Mouse (Mus musculus) neural tube, embryonic 11.5 days (tissue): Measurements from ENCODE around the gene Fam78b. TPM values are rescaled to one million over a fixed set of nuclear protein-coding genes. Genes with fewer than 3 reads are reported as not detected.

Experiments
- ATAC-seq: fragments of 200-750 bp; cut with Nextera tagmentation; 2 replicates; pipeline ENCODE4 v1.8.0; 2017; ENCODE audit warnings: moderate number of reproducible peaks, mild to moderate bottlenecking, moderate TSS enrichment, moderate library complexity; ENCODE audit not compliant: insufficient read depth, low FRiP score, low TSS enrichment
- DNase-seq: peaks from one replicate; pipeline ENCODE4 v3.0.0-alpha.2; 2015; ENCODE audit warnings: low spot score
- H3K27ac ChIP-seq: fragments of 300-500 bp; sonication (generic); 2 replicates; pipeline ENCODE4 v1.5.1; 2014; ENCODE audit warnings: low read depth, mild to moderate bottlenecking, low read length
- H3K27me3 ChIP-seq: fragments of 300-500 bp; sonication (generic); 2 replicates; pipeline ENCODE4 v1.6.1; 2014; ENCODE audit warnings: mild to moderate bottlenecking, low read length, mixed read lengths; ENCODE audit not compliant: control insufficient read depth, insufficient read depth
- H3K36me3 ChIP-seq: fragments of 300-500 bp; sonication (generic); 2 replicates; pipeline ENCODE4 v1.6.1; 2014; ENCODE audit warnings: mild to moderate bottlenecking, low read length, moderate library complexity, mixed read lengths; ENCODE audit not compliant: control insufficient read depth, insufficient read depth
- H3K4me1 ChIP-seq: fragments of 300-500 bp; sonication (generic); 2 replicates; pipeline ENCODE4 v1.6.1; 2014; ENCODE audit warnings: low read length, mixed read lengths; ENCODE audit not compliant: control insufficient read depth, insufficient read depth
- H3K4me2 ChIP-seq: fragments of 300-500 bp; sonication (generic); 2 replicates; pipeline ENCODE4 v1.6.1; 2014; ENCODE audit warnings: low read depth, mild to moderate bottlenecking, moderate library complexity
- H3K4me3 ChIP-seq: fragments of 300-500 bp; sonication (generic); 2 replicates; pipeline ENCODE4 v1.5.1; 2014; ENCODE audit warnings: low read depth, low read length
- H3K9ac ChIP-seq: fragments of 300-500 bp; sonication (generic); 2 replicates; pipeline ENCODE4 v1.6.1; 2014; ENCODE audit warnings: mild to moderate bottlenecking, low read length
- H3K9me3 ChIP-seq: fragments of 300-500 bp; sonication (generic); 2 replicates; pipeline ENCODE4 v1.6.1; 2016; ENCODE audit warnings: low read length; ENCODE audit not compliant: control insufficient read depth
- WGBS: fragments of 180-500 bp; shearing (Covaris S2); extraction: QIAGEN DNeasy Blood & Tissue Kit; methylation state at CpG from one replicate; pipeline ENCODE4 v1.1.7; 2014; 5-methylcytosine and 5-hydroxymethylcytosine counted together
- polyA plus RNA-seq: library from polyadenylated mRNA; unstranded; fragments of >200 nt; fragmentation: Nextera tagmentation; extraction: Ambion mirVana; gene quantifications from 2 replicates; pipeline ENCODE4 v1.2.1, GENCODE M21; 2014

Fam78b gene
- polyA plus RNA-seq, 1 experiment from 2014 or later: 14.5 TPM

- H3K4me1 ChIP-seq: no peaks in the 10 kb centered on the region
- peak overlapping the region; percentile 80 for H3K4me3 ChIP-seq
- under 1% methylated on average over 30 of the region's 30 CpGs for WGBS
- H3K9me3 ChIP-seq: no peaks in the 10 kb centered on the region
- DNase-seq (no peak), ATAC-seq (peak; percentile 26)
- peak overlapping the region; percentile 92 for H3K4me2 ChIP-seq
- H3K27ac ChIP-seq: peak overlapping the region; percentile 82
- H3K9ac ChIP-seq: peak overlapping the region; percentile 83
- H3K27me3 ChIP-seq: 0 out of 2 replicates have a peak, but pooled peaks cover 4% of the 10 kb centered on the region
- H3K36me3 ChIP-seq: no peaks in the 10 kb centered on the region
Observed at GRCm38 (mm10) chr1:167001844-167002485, 748 bp downstream of the Fam78b start.

- Histone ChIP-seq H3K27me3 (0 out of 2 replicates have a peak, but pooled peaks cover 4% of the 10 kb centered on the region), H3K9ac (peak overlapping the region; percentile 83), H3K4me1 (no peaks in the 10 kb centered on the region), H3K9me3 (no peaks in the 10 kb centered on the region), H3K36me3 (no peaks in the 10 kb centered on the region), H3K4me2 (peak overlapping the region; percentile 92), H3K4me3 (peak overlapping the region; percentile 80), H3K27ac (peak overlapping the region; percentile 82; the same call in 1 of the 2 replicates)
- WGBS: under 1% methylated on average over 19 of the region's 19 CpGs
- no peak for ATAC-seq
- peak; percentile 80 for DNase-seq
Observed at GRCm38 (mm10) chr1:167002486-167002850, 1.3 kb downstream of the Fam78b start.

GRCm38 (mm10) chr1:167004621-167005020, 3.4 kb downstream of the Fam78b start:
- DNase-seq: no peak
- H3K27ac ChIP-seq: no peak overlapping the region
- H3K27me3 ChIP-seq: 0 out of 2 replicates have a peak, but pooled peaks cover 4% of the 10 kb centered on the region
- no peak for ATAC-seq
- H3K4me3 ChIP-seq: no peak overlapping the region
- 74% methylated on average over 2 of the region's 2 CpGs for WGBS
- no peaks in the 10 kb centered on the region for H3K4me1 ChIP-seq
- H3K9me3 ChIP-seq: no peaks in the 10 kb centered on the region
- no peak overlapping the region for H3K9ac ChIP-seq
- no peak overlapping the region for H3K4me2 ChIP-seq
- H3K36me3 ChIP-seq: no peaks in the 10 kb centered on the region

- WGBS: 88% methylated on average over 6 of the region's 6 CpGs
- no peak overlapping the region for H3K27ac ChIP-seq
- no peak for ATAC-seq
Observed at GRCm38 (mm10) chr1:167007341-167007740, 6.1 kb downstream of the Fam78b start.

GRCm38 (mm10) chr1:167010190-167010589, 9.0 kb downstream of the Fam78b start:
- Histone ChIP-seq H3K4me1 (peaks cover 9% of the 10 kb centered on the region), H3K36me3 (no peaks in the 10 kb centered on the region), H3K4me2 (no peak overlapping the region), H3K27ac (no peak overlapping the region), H3K9ac (no peak overlapping the region), H3K4me3 (no peak overlapping the region), H3K27me3 (no peaks in the 10 kb centered on the region), H3K9me3 (no peaks in the 10 kb centered on the region)
- ATAC-seq: no peak
- WGBS: 88% methylated on average over 9 of the region's 9 CpGs
- no peak for DNase-seq

More at GRCm38 (mm10) chr1:167007341-167007740, 6.1 kb downstream of the Fam78b start:
- Histone ChIP-seq H3K4me1 (peaks cover 7% of the 10 kb centered on the region), H3K36me3 (no peaks in the 10 kb centered on the region), H3K27me3 (no peaks in the 10 kb centered on the region), H3K9ac (no peak overlapping the region), H3K4me3 (no peak overlapping the region), H3K4me2 (no peak overlapping the region), H3K9me3 (no peaks in the 10 kb centered on the region)
- no peak for DNase-seq

- H3K27ac ChIP-seq: 0 out of 2 replicates have a peak overlapping the region, but pooled peaks have one; percentile 27
- H3K9me3 ChIP-seq: no peaks in the 10 kb centered on the region
- WGBS: 19% methylated on average over 6 of the region's 6 CpGs
- no peak overlapping the region for H3K4me3 ChIP-seq
- H3K4me2 ChIP-seq: no peak overlapping the region
- no peaks in the 10 kb centered on the region for H3K27me3 ChIP-seq
- H3K9ac ChIP-seq: no peak overlapping the region
- DNase-seq (no peak), ATAC-seq (no peak)
- H3K4me1 ChIP-seq: peaks cover 9% of the 10 kb centered on the region
- no peaks in the 10 kb centered on the region for H3K36me3 ChIP-seq
Observed at GRCm38 (mm10) chr1:167011301-167011700, 10.1 kb downstream of the Fam78b start.

- Histone ChIP-seq H3K4me1 (peaks cover 9% of the 10 kb centered on the region), H3K4me3 (no peak overlapping the region), H3K9me3 (no peaks in the 10 kb centered on the region), H3K36me3 (no peaks in the 10 kb centered on the region), H3K4me2 (no peak overlapping the region), H3K27ac (peak overlapping the region; percentile 45), H3K27me3 (no peaks in the 10 kb centered on the region), H3K9ac (no peak overlapping the region)
- DNase-seq (no peak), ATAC-seq (no peak)
- 66% methylated on average over 8 of the region's 8 CpGs for WGBS
Observed at GRCm38 (mm10) chr1:167012616-167013015, 11.4 kb downstream of the Fam78b start.

- H3K9ac ChIP-seq: no peak overlapping the region
- no peak overlapping the region for H3K4me2 ChIP-seq
- DNase-seq: peak; percentile 62
- ATAC-seq: peak; percentile 82
- H3K4me3 ChIP-seq: no peak overlapping the region
- no peaks in the 10 kb centered on the region for H3K36me3 ChIP-seq
- H3K27me3 ChIP-seq: no peaks in the 10 kb centered on the region
- no peaks in the 10 kb centered on the region for H3K9me3 ChIP-seq
- H3K27ac ChIP-seq: peak overlapping the region; percentile 45
- whole genome bisulfite sequencing: 29% methylated on average over 7 of the region's 7 CpGs
- peaks cover 9% of the 10 kb centered on the region for H3K4me1 ChIP-seq
Observed at GRCm38 (mm10) chr1:167013234-167013864, 12.1 kb downstream of the Fam78b start.

- no peak overlapping the region for H3K27ac ChIP-seq
- H3K36me3 ChIP-seq: no peaks in the 10 kb centered on the region
- WGBS: 67% methylated on average over 3 of the region's 3 CpGs
- peaks cover 8% of the 10 kb centered on the region for H3K4me1 ChIP-seq
- no peak overlapping the region for H3K4me3 ChIP-seq
- DNase-seq (no peak), ATAC-seq (no peak)
- no peaks in the 10 kb centered on the region for H3K9me3 ChIP-seq
- H3K4me2 ChIP-seq: no peak overlapping the region
- H3K9ac ChIP-seq: no peak overlapping the region
- H3K27me3 ChIP-seq: no peaks in the 10 kb centered on the region
Observed at GRCm38 (mm10) chr1:167016269-167016668, 15.1 kb downstream of the Fam78b start.
